Mouse (Mus musculus) cerebellum, postnatal 36 days (tissue): ENCODE measurements around the gene Armh3.
"Not testable (repeated sequence)": the region's sequence is repeated elsewhere in the genome, so short reads cannot be mapped to it uniquely, and the experiment has no call there.

ENCODE experiments used
- DNase-seq, 2 experiments: peaks; one replicate each; pipeline ENCODE4 v3.0.0; 2021 to 2022; ENCODE audit warnings: mixed read lengths in 2 of 2

Gene Armh3

DNA sequence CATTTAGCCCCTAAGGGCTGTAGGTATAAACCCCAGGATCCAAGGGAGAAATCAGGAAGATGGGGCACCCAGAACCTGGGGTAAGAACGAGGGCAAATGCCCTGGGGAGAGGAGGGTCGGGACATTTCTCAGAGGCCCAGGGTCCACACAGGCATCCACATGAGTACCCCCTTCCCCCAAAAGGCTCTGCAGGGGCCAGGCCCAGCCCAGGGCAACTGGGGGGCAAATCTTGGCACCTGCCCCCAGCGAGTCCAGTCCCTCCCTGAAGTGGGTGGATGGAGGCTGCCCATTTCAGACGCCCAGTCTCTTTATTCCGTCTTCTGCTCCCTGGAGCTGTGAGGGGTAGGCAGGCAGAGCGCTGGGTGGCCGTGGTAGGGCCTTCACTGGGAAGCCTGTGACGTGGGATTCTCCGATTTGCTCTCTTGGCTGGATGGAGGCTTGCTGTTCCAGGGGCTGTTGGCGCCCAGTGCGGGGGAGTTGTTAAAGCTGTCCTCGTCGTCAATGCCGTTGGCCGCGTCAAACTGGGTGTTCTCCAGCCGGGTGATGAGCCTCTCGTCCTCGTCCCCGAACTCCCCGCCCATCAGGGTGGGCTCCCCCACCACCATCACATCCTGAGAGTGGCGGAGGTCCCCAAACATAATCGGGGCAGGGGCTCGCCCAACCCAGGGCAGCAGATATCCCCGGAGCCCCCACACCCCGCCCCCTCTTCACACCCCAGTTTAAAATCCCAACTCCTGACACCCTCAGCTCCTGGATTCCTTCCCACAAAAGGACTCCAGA is 34.6 kb upstream of the Armh3 start:
- DNase-seq: no peak

DNA sequence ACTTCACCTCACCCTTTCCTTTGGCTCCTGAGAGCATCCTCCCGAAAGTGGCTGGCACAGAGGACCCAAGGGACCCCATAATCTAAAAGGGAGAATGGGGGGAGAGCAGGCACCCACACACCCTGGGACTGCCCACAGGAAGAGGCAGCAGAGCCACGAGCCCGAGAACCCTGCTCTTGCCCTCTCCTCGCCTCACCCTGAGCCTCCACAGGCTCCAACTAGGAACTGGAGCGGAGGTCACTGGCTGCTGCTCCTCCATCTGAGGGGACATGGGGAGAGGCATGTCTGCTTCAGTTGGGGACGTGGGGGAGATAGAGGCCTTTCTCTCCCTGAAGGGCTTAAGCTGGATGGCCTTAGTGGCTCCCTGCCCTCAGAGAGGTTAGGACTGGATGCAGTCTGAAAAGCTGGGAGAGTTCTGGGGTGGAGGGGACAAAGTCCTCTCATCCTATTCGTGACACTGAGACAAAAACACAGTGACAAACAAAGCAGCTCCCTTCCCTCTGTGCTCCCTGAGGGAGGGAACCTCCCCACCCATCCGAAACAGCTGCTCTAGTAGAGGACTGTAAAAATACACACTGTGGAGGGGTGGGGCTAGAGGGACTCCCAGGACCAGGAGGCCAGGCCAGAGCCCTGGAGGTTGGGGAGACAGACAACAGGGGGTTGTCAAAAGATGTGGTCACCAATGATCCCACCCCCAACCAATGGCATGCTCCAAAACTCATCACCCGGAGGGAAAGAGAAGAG is 33.6 kb upstream of the Armh3 start:
- no peak for DNase-seq

DNA sequence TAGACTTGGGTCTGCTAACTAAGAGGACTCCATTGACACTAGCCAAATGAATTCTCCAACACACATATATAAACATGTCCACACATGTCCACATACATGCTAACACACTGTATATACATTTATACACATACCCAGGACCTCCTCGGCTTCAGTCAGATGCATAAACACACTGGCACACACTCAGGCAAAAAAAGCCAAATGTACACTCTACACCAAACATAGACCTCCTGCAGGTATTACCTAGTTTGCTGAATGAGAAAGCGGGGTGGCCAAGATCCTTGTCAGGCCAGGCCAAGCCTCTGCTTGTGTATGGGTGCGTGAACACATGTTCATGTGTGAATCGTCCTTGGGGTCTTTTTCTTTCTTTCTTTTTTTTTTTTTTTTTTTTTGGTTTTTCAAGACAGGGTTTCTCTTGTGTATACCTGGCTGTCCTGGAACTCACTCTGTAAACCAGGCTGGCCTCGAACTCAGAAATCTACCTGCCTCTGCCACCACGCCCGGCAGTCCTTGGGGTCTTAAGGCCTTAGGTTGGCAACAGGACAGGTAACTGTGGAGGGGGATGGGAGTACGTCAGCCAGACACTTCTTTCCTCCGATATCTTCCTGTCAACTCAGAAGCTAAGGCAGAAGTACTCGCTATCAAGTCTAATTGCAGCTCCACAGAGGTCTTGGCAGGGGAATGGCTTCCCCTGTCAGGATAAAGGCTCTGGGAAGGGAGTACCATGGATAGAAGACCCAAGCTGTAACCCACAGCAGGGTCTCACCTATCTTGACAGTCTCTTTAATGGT is 32.1 kb upstream of the Armh3 start:
- no peak for DNase-seq

DNA sequence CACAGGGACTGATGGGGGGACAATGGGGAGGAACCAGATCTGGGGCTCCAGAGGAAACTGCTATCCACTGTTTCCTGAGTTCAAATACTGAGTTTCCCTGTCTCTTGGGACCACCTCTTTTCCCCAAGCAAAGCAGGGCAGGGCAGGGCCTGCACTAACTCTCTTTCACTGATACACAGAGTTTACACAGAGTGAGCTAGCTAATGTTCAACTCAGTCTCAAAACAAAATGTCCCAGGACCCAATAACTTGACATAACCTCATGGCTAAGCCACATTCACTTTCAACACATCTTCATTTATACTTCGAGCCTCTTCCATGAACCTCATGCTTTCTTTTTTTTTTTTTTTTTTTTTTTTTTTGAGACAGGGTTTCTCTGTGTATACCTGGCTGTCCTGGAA is 31.4 kb upstream of the Armh3 start:
- no peak for DNase-seq

DNA sequence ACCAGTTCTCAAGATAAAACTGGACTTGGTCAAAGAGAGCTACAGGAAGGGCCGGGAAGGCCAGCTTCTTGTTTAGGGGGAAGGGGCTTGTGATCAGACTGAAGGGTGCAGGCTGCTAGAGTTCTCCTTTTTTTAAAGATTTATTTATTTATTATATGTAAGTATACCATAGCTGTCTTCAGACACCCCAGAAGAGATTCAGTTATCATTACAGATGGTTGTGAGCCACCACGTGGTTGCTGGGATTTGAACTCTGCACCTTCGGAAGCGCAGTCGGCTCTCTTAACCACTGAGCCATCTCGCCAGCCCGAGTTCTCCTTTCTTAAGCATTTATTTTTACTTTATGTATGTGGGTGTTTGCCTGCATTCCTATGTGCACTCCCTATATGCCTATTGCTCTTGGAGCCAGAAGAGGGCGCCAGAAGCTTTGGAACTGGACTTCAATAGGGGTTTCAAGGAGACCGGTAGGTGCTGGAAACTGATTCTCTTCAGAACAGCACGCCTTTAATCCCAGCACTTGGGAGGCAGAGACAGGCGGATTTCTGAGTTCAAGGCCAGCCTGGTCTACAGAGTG is 30.5 kb upstream of the Armh3 start:
- DNase-seq: no peak

DNA sequence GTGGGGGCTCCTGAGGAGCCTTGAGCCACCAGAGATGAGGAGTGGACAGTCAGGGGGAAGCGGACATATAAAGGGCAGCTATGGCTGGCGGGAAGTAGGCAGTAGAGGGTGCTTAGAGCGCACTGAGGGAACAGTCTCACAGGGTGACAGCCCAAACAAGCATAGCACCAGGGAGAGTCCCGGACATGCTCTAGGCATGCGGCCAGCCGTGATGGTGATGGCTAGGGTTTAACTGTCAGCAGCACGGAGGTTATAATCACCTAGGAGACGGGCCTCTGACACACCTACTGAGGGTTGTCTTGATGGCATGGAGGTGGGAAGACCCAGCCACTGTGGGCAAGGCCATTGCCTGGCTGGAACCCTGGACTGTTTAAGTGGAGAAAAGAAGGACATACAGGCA is 28.3 kb upstream of the Armh3 start:
- no peak for DNase-seq

DNA sequence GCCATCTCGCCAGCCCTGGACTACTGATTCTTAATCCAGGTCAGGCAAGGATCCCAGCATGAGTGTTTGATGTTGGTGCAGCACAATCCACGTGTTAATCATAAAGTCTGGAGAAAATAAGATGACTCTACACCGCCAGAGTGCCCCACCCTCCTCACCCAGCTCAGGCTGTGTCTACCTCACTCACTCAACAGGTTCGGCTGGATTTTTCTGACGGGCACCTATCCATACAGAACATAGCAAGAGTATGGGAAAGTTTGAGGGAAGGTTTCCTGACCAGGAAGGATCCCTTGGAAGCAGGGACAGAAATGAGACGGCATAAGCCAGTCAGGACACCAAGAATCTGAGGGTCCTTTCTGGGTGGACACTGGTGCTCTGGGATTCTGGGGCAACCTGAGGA is 26.7 kb upstream of the Armh3 start:
- no peak for DNase-seq

DNA sequence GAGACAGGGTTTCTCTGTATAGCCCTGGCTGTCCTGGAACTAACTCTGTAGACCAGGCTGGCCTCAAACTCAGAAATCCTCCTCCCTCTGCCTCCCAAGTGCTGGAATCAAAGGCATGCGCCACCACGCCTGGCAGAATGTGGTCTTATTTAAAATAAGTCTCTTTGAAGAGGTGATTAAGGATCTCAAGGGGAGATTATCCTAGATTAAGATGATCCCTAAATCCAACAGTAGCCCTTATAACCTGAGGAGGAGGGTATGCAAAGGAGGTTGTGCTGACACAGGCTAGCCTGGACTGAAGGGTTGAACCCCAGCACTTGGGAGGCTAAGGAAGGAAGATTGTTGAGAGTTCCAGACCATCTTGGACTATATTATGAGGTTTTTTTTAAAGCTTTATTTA is 17.7 kb upstream of the Armh3 start:
- DNase-seq: no peak

DNA sequence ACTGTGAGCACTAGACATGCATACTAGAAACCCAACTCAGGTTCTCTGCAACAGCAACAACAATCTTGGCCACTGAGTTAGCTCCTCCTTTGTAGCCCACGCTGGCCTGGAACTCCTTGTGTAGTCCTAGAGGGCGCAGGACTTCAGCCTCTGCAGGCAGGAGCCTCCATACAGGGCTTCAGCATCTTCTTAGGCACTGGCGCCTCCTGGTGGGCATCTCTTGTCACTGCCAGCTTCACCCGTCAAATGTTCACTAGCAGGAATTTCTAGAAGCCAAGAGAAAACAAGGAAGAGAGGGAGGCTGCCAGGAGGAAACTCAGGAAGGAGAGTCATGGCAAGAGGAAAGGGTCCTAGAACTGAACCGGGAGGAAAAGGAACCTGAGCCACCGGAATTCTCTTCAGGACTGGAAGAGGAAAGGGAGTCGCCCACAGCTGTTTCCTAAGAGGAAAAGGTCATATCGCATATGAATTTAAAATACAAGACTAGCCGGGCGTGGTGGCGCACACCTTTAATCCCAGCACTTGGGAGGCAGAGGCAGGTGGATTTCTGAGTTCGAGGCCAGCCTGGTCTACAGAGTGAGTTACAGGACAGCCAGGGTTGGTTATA is 16.4 kb upstream of the Armh3 start:
- peak; percentile 91 to 94 for DNase-seq

DNA sequence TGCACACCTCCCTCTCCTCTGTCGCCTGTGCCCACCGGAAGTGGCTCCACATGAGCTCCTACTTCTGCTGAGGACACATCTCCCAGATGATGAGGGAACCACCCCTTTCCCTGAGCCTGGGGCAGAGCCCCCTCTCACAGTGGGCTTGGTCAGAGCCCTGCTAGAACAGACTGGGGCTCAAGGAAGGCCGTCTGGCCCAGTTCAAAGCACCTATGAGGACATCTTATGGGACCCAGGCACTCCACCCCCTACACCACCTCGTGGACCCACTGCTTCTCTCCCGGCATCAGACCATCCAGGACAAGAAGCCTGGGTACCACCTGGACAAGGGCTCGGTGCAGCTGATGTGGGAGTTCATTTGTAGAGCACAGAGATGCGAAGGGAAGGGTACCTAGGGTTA is 7.4 kb upstream of the Armh3 start:
- DNase-seq: no peak

DNA sequence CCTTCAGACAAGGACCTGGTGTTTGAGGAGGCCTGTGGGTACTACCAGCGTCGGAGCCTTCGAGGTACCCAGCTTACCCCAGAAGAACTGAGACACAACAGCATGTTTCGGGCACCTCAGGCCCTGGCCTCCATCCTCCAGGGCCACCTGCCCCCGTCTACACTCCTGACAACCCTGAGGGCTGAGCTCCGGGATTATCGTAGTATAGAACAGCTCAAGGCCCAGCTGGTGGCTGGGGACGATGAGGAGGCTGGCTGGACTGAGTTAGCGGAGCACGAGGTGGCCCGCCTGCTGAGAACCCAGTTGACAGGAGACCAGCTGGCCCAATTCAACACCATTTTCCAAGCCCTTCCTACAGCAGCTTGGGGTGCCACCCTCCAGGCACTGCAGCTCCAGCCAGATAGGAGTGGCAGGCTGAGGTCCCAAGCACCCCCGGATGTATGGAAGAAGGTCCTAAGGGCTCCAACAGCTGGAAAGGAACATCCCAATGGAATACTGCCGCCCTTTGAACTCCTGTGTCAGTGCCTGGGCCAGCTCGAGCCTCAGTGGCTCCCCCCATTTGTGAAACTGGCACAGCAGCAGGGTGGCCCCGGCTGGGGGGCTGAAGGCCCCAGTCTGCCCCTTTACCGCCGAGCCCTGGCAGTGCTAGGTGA is 6.7 kb upstream of the Armh3 start:
- no peak for DNase-seq

DNA sequence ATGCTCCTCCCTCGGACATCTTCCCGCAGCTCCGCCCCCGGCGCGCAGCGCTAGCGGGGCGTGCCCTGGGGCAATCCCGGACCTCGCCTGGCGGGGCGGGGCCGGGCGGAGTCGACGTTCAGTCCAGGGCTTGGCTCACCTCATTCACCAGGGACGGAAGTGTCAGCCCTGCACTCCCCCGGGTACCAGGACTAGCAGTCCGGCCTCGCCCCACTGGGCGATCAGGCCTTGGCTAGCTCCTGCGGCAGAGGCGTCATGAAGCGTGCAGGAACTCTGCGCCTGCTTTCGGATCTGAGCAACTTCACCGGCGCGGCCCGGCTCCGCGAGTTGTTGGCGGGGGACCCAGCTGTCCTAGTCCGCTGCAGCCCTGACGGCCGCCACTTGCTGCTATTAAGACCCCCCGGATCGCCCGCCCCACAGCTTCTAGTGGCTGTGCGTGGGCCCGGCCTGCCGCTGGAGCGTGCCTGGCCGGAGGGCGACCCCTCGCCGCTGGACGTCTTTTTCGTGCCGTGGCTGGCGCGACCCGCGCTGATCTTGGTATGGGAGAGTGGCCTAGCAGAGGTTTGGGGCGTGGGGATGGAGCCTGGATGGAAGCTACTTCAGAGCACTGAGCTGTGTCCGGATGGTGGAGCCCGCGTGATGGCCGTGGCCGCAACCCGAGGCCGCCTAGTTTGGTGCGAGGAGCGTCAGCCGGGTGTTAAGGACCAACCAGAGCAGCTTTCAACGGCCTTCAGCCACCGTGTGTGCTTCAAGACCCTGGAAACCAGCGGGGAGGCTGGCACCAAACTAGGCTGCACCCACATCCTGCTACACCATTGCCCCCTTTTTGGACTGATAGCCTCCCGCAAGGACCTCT is 5.3 kb upstream of the Armh3 start, which contains the start of gene Hps6:
Hps6 (plus strand) TSS at position 138 of the 856 bp plus-strand sequence.
- peak; percentile 80 to 87 for DNase-seq

DNA sequence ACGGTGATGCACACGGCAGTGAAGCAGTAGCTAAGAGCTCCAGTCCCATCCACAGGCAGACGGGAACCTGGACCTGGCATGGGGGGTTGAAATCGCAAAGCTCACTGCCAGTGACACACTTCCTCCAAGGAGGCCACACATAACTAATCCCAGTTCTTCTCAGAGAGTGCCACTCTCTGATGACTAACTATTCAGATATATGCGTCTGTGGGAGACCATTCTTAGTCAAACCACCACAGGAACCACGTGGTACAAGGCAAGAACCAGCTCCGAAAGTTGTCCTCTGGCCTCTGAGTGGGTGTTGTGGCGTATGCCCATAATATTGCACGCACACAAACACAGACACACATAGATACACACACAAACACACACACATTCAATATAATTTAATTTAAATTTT is 4.0 kb upstream of the Armh3 start:
- DNase-seq: no peak

DNA sequence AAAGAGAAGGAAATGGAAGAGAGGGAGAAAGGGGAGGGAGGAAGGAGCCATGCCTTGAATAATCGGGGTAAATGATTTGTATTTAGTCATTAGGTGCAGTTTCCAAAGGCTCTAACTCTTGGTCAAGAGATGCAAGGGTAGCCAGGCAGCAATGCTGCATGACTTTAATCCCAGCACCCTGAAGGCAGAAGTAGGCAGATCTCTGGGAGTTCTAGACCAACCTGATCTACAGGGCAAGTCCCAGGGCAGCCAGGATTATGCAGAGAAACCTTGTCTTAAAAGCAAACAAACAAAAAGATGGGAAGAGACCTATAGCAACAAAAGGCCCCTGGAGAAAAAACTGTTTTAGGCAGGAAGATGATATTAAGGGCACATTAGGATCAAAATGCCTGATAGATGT is 1.1 kb upstream of the Armh3 start:
- DNase-seq: no peak

DNA sequence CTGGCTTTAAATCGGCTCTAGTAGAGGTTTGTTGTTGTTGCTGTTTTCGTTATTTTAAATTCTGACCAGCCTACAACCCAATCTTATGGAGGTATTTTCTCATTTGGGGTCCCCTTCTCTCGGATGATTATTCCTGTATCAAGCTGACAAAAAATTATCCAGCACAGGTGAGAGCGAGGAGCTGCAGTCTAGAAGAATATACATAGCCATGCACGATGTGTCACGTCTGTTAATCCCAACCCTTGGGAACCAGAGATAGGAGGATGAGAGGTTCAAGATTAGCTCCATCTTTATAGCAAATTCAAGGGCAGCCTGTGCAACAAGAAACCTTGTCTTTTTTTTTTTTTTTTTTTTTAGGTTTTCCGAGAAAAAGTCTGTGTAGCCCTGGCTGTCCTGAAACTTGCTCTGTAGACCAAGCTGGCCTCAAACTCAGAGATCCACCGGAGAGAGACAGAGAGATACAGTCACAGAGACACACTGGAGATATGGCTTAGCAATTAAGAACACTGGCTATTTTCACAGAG is 468 bp upstream of the Armh3 start:
- no peak for DNase-seq

DNA sequence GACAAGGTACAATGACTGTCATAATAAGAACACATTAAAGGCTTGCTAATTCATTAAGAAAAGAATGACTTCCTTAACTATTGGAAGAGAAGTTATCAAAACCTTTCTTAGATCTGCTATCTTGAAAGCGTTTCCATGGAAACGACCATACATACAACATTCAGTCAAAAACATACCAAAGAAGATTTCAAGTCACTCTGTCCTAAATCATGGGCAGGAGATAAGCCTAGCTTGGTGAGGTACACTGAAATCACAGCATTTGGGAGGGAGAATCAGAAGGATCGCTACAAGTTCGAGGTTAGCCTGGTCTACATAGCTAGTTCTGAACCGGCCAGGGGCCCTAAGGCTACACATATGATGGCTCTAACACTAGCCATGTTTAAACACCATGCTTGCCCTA is 923 bp downstream of the Armh3 start:
- no peak for DNase-seq

DNA sequence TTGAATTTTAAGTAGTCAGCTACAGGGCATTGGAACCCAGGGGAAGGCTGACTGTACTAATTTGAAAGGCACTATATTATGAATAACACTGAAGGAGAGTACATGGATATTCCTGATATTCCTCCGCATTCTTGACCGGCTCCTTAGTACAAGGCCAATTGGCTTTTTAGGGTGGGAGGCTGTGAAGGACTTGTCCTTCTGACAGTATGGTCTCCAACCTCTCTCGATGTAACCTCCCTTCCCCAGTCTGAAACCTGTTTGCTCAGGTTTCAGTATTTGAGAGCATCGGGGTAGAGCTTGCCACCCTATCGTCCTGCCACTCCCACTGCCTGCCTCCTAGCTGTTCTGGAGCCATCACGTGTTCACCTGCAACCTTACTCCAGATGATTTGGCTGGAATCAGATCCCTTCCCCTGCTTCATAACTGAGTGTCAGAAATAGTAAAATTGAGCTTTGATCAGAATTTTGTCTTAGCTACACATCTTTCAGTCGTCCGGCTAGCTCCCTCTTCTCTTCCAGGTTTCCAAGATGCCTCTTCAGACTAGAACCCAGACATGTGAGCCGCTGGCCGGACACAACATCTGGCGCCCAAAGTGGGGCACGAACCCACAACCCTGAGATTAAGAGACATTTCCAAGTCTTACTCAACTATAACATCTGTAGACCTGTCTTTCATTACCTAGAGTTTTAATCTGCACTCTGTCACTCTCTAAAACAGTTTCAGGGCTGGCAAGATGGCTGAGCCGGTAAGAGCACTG is 4.1 kb downstream of the Armh3 start:
- DNase-seq: no peak

DNA sequence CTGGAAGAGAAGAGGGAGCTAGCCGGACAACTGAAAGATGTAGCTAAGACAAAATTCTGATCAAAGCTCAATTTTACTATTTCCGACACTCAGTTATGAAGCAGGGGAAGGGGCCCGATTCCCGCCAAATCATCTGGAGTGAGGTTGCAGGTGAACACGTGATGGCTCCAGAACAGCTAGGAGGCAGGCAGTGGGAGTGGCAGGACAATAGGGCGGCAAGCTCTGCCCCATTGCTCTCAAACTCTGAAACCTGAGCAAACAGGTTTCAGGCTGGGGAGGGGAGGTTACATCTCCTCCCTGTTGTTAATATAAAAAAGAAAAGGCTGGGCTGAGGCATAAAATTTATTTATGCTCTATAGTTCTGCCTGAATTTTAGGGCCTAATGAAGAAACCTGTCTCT is 4.8 kb downstream of the Armh3 start:
- not testable (repeated sequence) for DNase-seq

DNA sequence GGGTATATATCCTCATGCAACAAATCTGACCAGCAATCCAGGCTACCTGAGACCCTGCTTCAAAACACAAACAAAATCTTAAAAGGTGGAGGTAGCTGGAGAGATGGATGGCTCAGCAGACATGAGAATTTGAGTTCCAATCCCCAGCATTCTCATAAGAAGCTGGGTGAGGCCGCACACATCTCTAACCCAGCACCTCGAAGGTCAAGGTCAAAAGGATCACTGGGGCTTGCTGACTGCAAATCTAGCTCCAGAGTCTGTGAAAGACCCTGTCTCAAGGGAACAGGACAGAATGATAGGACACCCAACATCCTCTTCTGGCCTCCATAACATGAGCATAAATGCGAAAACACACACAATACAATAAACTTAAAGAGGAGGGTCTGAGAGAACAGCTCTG is 7.1 kb downstream of the Armh3 start:
- DNase-seq: no peak

DNA sequence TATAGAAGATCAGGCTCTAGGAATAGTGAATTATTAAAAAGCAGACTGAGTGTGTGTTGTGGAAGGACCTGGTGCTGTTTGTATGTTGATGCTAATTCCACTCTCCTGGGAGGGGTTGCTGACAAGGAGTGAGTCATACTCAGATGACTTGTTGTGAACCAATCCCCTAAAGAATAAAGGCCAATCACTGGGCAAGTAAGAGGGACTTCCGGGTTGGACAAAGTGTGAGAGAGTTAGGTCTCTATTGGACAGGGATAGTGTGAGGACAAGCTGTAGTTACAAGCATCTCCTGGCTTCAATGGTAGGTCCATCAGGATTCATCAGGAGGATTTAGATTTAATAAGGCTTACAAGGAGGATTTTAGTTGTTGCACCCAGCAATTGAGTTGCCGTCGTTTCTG is 10.1 kb downstream of the Armh3 start:
- DNase-seq: no peak
